Mouse (Mus musculus) adrenal gland, adult 18-20 months (tissue): ENCODE results near the gene Dnase1l1. TPM values are rescaled to one million over a fixed set of nuclear protein-coding genes. Genes with fewer than 3 reads are reported as not detected.

Source experiments
- microRNA-seq, 2 experiments: library from miRNA; unstranded; fragments of <30 nt; microRNA quantifications; one replicate each; pipeline ENCODE4 v1.2.0; 2021; ENCODE audit warnings: borderline number of aligned reads in 2 of 2
- total RNA-seq, 2 experiments: library from RNA; stranded (reverse); gene quantifications; 1 replicate in 1 of 2; 2 replicates in 1 of 2; pipeline ENCODE4 v1.2.3; 2021

Dnase1l1 gene
- total RNA-seq, 2 experiments from 2014 or later = 14.7 to 17.1 TPM

Small RNAs within 50 kb of the gene (microRNA-seq; reads per million reads assigned to microRNA genes)
- gene Mir7091 = 0.47 to 0.61 reads per million in 2 experiments
- 0 reads per million in 2 experiments for gene Mir7092

Other genes starting within 250 kb of the Dnase1l1 start
- not detected for gene Opn1mw, start 154.9 kb downstream of the Dnase1l1 start, total RNA-seq
- 10 to 100 TPM; 31.5 to 34.5 TPM for gene Mecp2, start 147.0 kb downstream of the Dnase1l1 start, total RNA-seq
- gene Tex28, start 114.5 kb downstream of the Dnase1l1 start, total RNA-seq = not detected
- gene Tktl1, start 105.1 kb downstream of the Dnase1l1 start, total RNA-seq = not detected
- 100 to 1,000 TPM; 113 to 170 TPM for gene Flna, start 32.5 kb downstream of the Dnase1l1 start, total RNA-seq
- 100 to 1,000 TPM in 1 of 2 experiments, 10 to 100 TPM in 1; 93.6 to 165 TPM for gene Emd, start 27.6 kb downstream of the Dnase1l1 start, total RNA-seq
- gene Rpl10, start 11.5 kb downstream of the Dnase1l1 start, total RNA-seq = 100 to 1,000 TPM; 395 to 419 TPM
- 10 to 100 TPM; 64.6 to 81.8 TPM for gene Taz, start 425 bp downstream of the Dnase1l1 start, total RNA-seq
- 100 to 1,000 TPM; 206 to 258 TPM for gene Atp6ap1, start 14.8 kb upstream of the Dnase1l1 start, total RNA-seq
- 100 to 1,000 TPM; 245 to 250 TPM for gene Gdi1, start 22.7 kb upstream of the Dnase1l1 start, total RNA-seq
- 10 to 100 TPM; 63.3 to 65.8 TPM for gene Fam50a, start 30.7 kb upstream of the Dnase1l1 start, total RNA-seq
- gene Plxna3, start 46.7 kb upstream of the Dnase1l1 start, total RNA-seq = 10 to 100 TPM in 1 of 2 experiments, 1 to 10 TPM in 1; 8.1 to 15.4 TPM
- 10 to 100 TPM; 43.2 to 53.2 TPM for gene Lage3, start 71.3 kb upstream of the Dnase1l1 start, total RNA-seq
- gene Ubl4a, start 90.9 kb upstream of the Dnase1l1 start, total RNA-seq = 10 to 100 TPM; 61.4 to 63.9 TPM
- gene Slc10a3, start 91.0 kb upstream of the Dnase1l1 start, total RNA-seq = 10 to 100 TPM; 19.0 to 20.5 TPM
- 10 to 100 TPM; 26.7 to 27.1 TPM for gene Fam3a, start 110.9 kb upstream of the Dnase1l1 start, total RNA-seq
- 10 to 100 TPM; 56.8 to 63.6 TPM for gene Ikbkg, start 111.0 kb upstream of the Dnase1l1 start, total RNA-seq
- gene G6pdx, start 146.9 kb upstream of the Dnase1l1 start, total RNA-seq = 100 to 1,000 TPM; 195 to 261 TPM
- gene Gm6880, start 199.1 kb upstream of the Dnase1l1 start, total RNA-seq = not detected